Mouse (Mus musculus) c-Kit-positive CD71-positive TER-119-negative erythroid progenitor cells, embryonic 14.5 days (primary cell): ENCODE measurements at regions not wholly inside any gene's neighbourhood (a gene's known extent, or its start where the extent isn't known, plus 50 kb on each side); places are given as distances from the start of the nearest gene placed in this dataset.
A peak's percentile ranks its signal among the peaks of the same experiment; 100 is the strongest.

Experiments used
- DNase-seq: peaks from one replicate; pipeline ENCODE4 v3.0.0-alpha.2; 2013; ENCODE audit warnings: low read depth

- DNase-seq: no peak
These were observed 254.8 kb downstream of the Ajap1 start for GRCm38 (mm10) chr4:153227680-153228420.

GRCm38 (mm10) chr4:153224618-153225177, 257.9 kb downstream of the Ajap1 start:
- DNase-seq: no peak

DNA sequence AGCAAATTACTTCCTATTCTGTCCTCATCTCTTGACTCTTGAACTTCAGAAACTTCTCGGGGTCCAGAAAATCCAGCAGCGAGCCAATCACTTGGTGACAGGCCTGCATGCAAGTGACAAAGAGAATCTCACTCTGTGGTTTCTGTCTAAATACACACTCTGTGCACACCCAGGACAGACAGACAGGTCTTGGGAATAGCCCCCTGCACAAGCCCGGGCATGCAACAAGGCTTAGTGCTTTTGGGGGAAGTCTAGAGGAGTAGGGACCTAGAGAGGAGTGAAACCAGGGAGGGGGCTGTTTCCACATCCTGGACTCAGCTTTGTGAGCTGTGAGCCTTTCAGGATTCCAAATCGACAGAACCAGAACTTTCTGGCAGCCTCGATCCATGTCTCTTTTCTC, 259.6 kb downstream of the Ajap1 start:
- no peak for DNase-seq

GRCm38 (mm10) chr4:153220485-153220884, 262.1 kb downstream of the Ajap1 start:
- no peak for DNase-seq

- no peak for DNase-seq
These were observed 262.5 kb downstream of the Ajap1 start for GRCm38 (mm10) chr4:153220074-153220473.

DNA sequence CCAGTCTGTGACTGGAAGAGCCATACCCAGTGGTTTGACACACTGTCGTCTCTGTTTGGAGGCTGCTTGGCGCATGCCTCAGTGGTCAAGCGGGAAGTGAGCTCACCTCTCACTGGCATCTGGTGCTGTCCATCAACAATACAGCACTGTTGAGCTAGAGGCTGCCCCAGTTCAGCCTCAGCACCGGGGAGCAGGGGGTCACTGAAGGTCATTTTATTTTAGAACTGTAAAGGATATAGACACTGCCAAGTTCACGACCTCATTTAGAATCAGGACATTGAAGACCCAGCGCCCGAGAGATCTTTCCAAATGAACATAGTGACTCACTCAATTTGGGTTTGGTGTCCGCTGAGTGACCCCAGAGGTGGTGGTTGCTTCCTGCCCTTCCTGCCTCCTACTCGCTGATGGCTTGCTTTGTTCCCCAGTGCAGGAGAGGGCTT, 265.1 kb downstream of the Ajap1 start:
- no peak for DNase-seq

DNA sequence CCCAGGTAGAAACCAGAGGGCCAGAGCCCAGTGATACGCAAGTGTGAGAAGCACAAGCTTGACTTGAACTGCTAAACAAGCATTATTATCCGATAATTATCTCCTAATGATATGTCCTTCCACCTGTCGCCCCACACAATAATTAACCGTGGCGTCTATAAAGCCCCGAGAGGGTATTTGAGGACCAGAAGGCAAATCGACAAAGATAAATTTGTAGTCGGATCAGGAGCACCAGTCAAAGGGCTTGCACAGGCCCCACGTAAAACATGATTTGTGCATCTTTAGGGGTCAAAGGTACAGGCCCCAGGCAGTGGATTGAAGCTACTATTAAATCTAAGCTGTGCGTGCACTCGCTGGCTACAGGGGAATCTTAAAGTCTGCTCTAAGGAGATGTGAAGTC, 270.5 kb downstream of the Ajap1 start:
- DNase-seq: no peak

- DNase-seq: no peak
These were observed 273.8 kb downstream of the Ajap1 start for GRCm38 (mm10) chr4:153208822-153209221.

GRCm38 (mm10) chr4:153208215-153208614, 274.4 kb downstream of the Ajap1 start:
- no peak for DNase-seq

- no peak for DNase-seq
These were observed 275.0 kb downstream of the Ajap1 start for GRCm38 (mm10) chr4:153207578-153208102.

GRCm38 (mm10) chr4:153206789-153207457, 275.7 kb downstream of the Ajap1 start:
- DNase-seq: no peak

- DNase-seq: no peak
These were observed 277.8 kb downstream of the Ajap1 start for GRCm38 (mm10) chr4:153204764-153205163.

DNA sequence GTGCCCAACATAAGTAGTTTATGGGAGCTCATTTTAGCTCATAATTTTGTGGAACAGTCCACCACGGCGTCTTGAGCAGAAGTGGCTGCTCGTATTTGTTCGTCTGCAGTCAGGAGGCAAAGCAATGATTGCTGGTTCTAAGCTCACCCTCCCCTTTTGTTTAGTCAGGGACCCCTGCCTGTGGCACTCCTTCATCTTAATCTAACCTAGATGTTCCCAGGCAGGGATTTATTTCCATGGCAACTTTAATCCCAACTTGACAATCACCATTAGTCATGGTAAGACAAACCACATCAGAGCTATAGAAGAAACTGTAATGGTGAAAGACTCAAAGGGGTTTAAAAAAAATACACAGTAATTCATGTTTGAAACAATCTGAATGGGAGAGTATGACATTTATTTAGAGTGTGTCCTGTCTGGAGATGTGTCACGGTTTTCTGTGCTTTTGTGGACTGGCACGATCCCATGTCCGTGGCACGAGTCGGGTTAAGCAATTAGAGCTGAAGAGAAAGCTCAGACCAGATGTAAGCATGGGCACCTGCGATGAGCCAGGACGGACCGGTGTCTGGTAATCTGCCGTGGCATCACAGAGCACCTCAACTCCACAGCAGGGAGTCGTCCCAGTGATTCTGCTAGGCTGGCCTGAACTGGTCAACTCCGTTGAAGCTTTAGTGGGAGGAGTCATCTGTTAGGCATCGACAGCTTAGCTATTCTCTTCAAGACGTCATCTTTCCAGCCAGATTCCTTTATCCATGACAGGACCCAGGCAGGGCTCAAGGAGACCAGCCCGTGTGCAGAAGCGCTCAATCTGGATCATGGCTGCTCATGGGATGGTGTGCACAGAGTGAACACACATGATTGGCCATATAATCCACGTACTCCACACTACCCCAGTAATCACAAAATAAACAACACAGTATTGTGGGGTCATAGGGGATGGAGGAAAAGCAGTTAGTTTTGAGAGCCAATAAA, 281.5 kb downstream of the Ajap1 start:
- DNase-seq: no peak

DNA sequence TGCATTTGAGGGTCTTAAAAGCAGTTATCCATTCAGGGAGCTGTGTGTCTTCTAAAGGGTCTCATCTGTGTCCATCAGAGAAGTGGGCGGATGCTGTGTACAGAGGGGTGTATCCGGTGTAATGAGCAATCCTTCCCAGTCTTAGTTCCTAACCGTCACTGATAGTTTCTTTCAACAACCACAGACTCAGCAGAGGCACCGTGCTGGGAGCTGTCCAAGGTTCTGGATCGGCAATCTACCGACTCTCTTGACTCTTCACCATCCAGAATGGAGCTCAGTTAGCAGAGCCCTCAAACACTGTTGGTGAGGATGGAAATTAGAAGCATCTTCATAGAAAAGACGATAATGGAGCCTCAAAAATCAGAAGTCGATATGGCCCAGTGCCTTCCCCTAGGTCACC, 293.1 kb downstream of the Ajap1 start:
- DNase-seq: peak; percentile 3

- no peak for DNase-seq
These were observed 294.0 kb downstream of the Ajap1 start for GRCm38 (mm10) chr4:153188504-153189031.

- no peak for DNase-seq
These were observed 294.6 kb downstream of the Ajap1 start for GRCm38 (mm10) chr4:153187959-153188503.

GRCm38 (mm10) chr4:153177496-153177895, 305.1 kb downstream of the Ajap1 start:
- no peak for DNase-seq

GRCm38 (mm10) chr4:153175660-153176059, 307.0 kb downstream of the Ajap1 start:
- DNase-seq: no peak

- DNase-seq: no peak
These were observed 307.5 kb downstream of the Ajap1 start for GRCm38 (mm10) chr4:153175077-153175476.

GRCm38 (mm10) chr4:153169991-153170390, 312.6 kb downstream of the Ajap1 start:
- no peak for DNase-seq

- DNase-seq: no peak
These were observed 317.8 kb downstream of the Ajap1 start for GRCm38 (mm10) chr4:153164810-153165209.
